Mouse (Mus musculus) kidney, postnatal 36 days (tissue): Measurements from ENCODE around the gene Vsig2.

ENCODE experiments used
- DNase-seq, 2 experiments: peaks; one replicate each; pipeline ENCODE4 v3.0.0; 2021 to 2022; ENCODE audit warnings: mixed read lengths in 2 of 2

The Vsig2 gene

GRCm38 (mm10) chr9:37539170-37540025, at the start of gene Vsig2:
Gene Vsig2 (plus strand): TSS chr9:37539255.
- no peak for DNase-seq

- DNase-seq, result peak; percentile 27 to 65
These were observed 49.5 kb upstream of the Vsig2 start for GRCm38 (mm10) chr9:37489446-37490120.

GRCm38 (mm10) chr9:37495761-37496160, 43.3 kb upstream of the Vsig2 start:
- no peak for DNase-seq

GRCm38 (mm10) chr9:37496325-37496724, 42.7 kb upstream of the Vsig2 start:
- DNase-seq, result no peak

- no peak for DNase-seq
These were observed 38.9 kb upstream of the Vsig2 start for GRCm38 (mm10) chr9:37500201-37500600.

- DNase-seq, result no peak
These were observed 37.9 kb upstream of the Vsig2 start for GRCm38 (mm10) chr9:37501170-37501569.

GRCm38 (mm10) chr9:37504348-37504747, 34.7 kb upstream of the Vsig2 start:
- no peak for DNase-seq

GRCm38 (mm10) chr9:37506023-37506422, 33.0 kb upstream of the Vsig2 start:
- no peak for DNase-seq

- peak in 1 of 2 experiments; percentile 30 for DNase-seq
These were observed 27.0 kb upstream of the Vsig2 start for GRCm38 (mm10) chr9:37512097-37512496.

- no peak for DNase-seq
These were observed 24.6 kb upstream of the Vsig2 start for GRCm38 (mm10) chr9:37514456-37514855.

GRCm38 (mm10) chr9:37517467-37517866, 21.6 kb upstream of the Vsig2 start:
- DNase-seq, result no peak

- DNase-seq, result no peak
These were observed 20.1 kb upstream of the Vsig2 start for GRCm38 (mm10) chr9:37518991-37519390.

- DNase-seq, result no peak
These were observed 19.1 kb upstream of the Vsig2 start for GRCm38 (mm10) chr9:37519995-37520394.

- no peak for DNase-seq
These were observed 13.6 kb upstream of the Vsig2 start for GRCm38 (mm10) chr9:37525461-37525860.

- peak; percentile 42 to 60 for DNase-seq
These were observed 12.3 kb upstream of the Vsig2 start for GRCm38 (mm10) chr9:37526443-37527395.

- DNase-seq, result peak; percentile 90 to 92
These were observed 11.4 kb upstream of the Vsig2 start, which contains the start of gene Esam for GRCm38 (mm10) chr9:37527396-37528224. Gene Esam (plus strand): TSS chr9:37528078.

GRCm38 (mm10) chr9:37528225-37528970, 10.7 kb upstream of the Vsig2 start:
- DNase-seq, result peak; percentile 31 to 71

GRCm38 (mm10) chr9:37530031-37530887, 8.8 kb upstream of the Vsig2 start:
- peak; percentile 87 to 88 for DNase-seq

- DNase-seq, result peak; percentile 92 to 94
These were observed 8.0 kb upstream of the Vsig2 start for GRCm38 (mm10) chr9:37530888-37531705.
